Mouse (Mus musculus): Measurements from ENCODE around the gene Crb1. TPM values are rescaled to one million over a fixed set of nuclear protein-coding genes. Genes with fewer than 3 reads are reported as not detected.

Gene Crb1
- total RNA-seq, 2 experiments from 2014 or later: 0.20 to 0.45 TPM

Other genes starting within 250 kb of the Crb1 start
- 10 to 100 TPM; 23.4 to 24.9 TPM for gene Zbtb41, start 45.2 kb upstream of the Crb1 start, total RNA-seq (2021)
- gene Aspm, start 77.7 kb upstream of the Crb1 start, total RNA-seq (2021): 1 to 10 TPM; 3.0 to 5.3 TPM
- gene F13b, start 124.6 kb upstream of the Crb1 start, total RNA-seq (2021): not detected
- not detected for gene Cfhr1, start 183.2 kb upstream of the Crb1 start, total RNA-seq (2021)

All from heart, postnatal 14 days (tissue).